Mouse (Mus musculus) brown adipose tissue, adult 24 weeks (tissue): Measurements from ENCODE around the gene Bace2. TPM values are rescaled to one million over a fixed set of nuclear protein-coding genes. Genes with fewer than 3 reads are reported as not detected.

Experiments used
- H3K27ac ChIP-seq: fragments of 200-500 bp; replicated peaks from 2 replicates; pipeline ENCODE4 v1.5.1; 2012; ENCODE audit warnings: low read depth, mild to moderate bottlenecking, low read length
- H3K4me1 ChIP-seq: fragments of 200-500 bp; 2 replicates; pipeline ENCODE4 v1.6.1; 2012; ENCODE audit warnings: low read length, mixed read lengths; ENCODE audit not compliant: control insufficient read depth, insufficient read depth, insufficient read length
- H3K4me3 ChIP-seq: fragments of 200-500 bp; 2 replicates; pipeline ENCODE4 v1.5.1; 2012; ENCODE audit warnings: low read depth, mild to moderate bottlenecking, low read length, moderate library complexity; ENCODE audit not compliant: insufficient read depth
- polyA plus RNA-seq: library from polyadenylated mRNA; stranded (reverse); fragments of >200 nt; gene quantifications from 2 replicates; pipeline ENCODE4 v1.2.4, GENCODE M21; 2012; ENCODE audit not compliant: missing spikeins, insufficient read depth, insufficient read length

Gene Bace2
- polyA plus RNA-seq, 1 experiment = 1.9 TPM

- H3K4me1 ChIP-seq = peaks cover 2% of the 10 kb centered on the region; the same call in 1 of the 2 replicates
- no peak overlapping the region for H3K4me3 ChIP-seq
- no peak overlapping the region for H3K27ac ChIP-seq
These were observed 73.5 kb downstream of the Bace2 start for GRCm38 (mm10) chr16:97430091-97430490.

- Histone ChIP-seq H3K27ac (no peak overlapping the region), H3K4me3 (no peak overlapping the region), H3K4me1 (peaks cover 2% of the 10 kb centered on the region; the same call in 1 of the 2 replicates)
These were observed 74.8 kb downstream of the Bace2 start for GRCm38 (mm10) chr16:97431328-97431727.

GRCm38 (mm10) chr16:97434206-97434605, 77.7 kb downstream of the Bace2 start:
- Histone ChIP-seq H3K4me1 (peaks cover 2% of the 10 kb centered on the region; the same call in 1 of the 2 replicates), H3K27ac (no peak overlapping the region), H3K4me3 (no peak overlapping the region)

GRCm38 (mm10) chr16:97437448-97438056, 81.0 kb downstream of the Bace2 start:
- Histone ChIP-seq H3K4me3 (no peak overlapping the region), H3K4me1 (no peaks in the 10 kb centered on the region), H3K27ac (no peak overlapping the region)

- no peak overlapping the region for H3K4me3 ChIP-seq
- H3K27ac ChIP-seq = no peak overlapping the region
- H3K4me1 ChIP-seq = no peaks in the 10 kb centered on the region
These were observed 81.6 kb downstream of the Bace2 start for GRCm38 (mm10) chr16:97438191-97438590.

GRCm38 (mm10) chr16:97441967-97442366, 85.4 kb downstream of the Bace2 start:
- H3K4me1 ChIP-seq = no peaks in the 10 kb centered on the region
- H3K4me3 ChIP-seq = no peak overlapping the region
- no peak overlapping the region for H3K27ac ChIP-seq

GRCm38 (mm10) chr16:97443670-97444263, 87.2 kb downstream of the Bace2 start:
- no peak overlapping the region for H3K27ac ChIP-seq
- no peak overlapping the region for H3K4me3 ChIP-seq
- no peaks in the 10 kb centered on the region for H3K4me1 ChIP-seq

- H3K4me1 ChIP-seq = no peaks in the 10 kb centered on the region
- no peak overlapping the region for H3K4me3 ChIP-seq
- no peak overlapping the region for H3K27ac ChIP-seq
These were observed 90.8 kb downstream of the Bace2 start for GRCm38 (mm10) chr16:97447386-97447785.

GRCm38 (mm10) chr16:97459831-97460230, 103.3 kb downstream of the Bace2 start:
- Histone ChIP-seq H3K4me3 (no peak overlapping the region), H3K27ac (no peak overlapping the region), H3K4me1 (no peaks in the 10 kb centered on the region)

- no peaks in the 10 kb centered on the region for H3K4me1 ChIP-seq
These were observed 104.7 kb downstream of the Bace2 start for GRCm38 (mm10) chr16:97461271-97461670.

GRCm38 (mm10) chr16:97462481-97463181, 106.1 kb downstream of the Bace2 start, which contains the start of gene Mx1:
Gene Mx1, minus strand, starts transcription at chr16:97462907.
- H3K4me3 ChIP-seq = 0 out of 2 replicates have a peak within 1 kb of the TSS, but pooled peaks have one; percentile 3
- no peak within 1 kb of the TSS; the same call in 1 of the 2 replicates for H3K27ac ChIP-seq
- H3K4me1 ChIP-seq = no peaks in the 10 kb centered on the region

More at GRCm38 (mm10) chr16:97461271-97461670, 104.7 kb downstream of the Bace2 start:
- no peak overlapping the region for H3K27ac ChIP-seq
- no peak overlapping the region for H3K4me3 ChIP-seq

- Histone ChIP-seq H3K4me1 (no peaks in the 10 kb centered on the region), H3K4me3 (no peak overlapping the region), H3K27ac (no peak overlapping the region)
These were observed 109.8 kb downstream of the Bace2 start for GRCm38 (mm10) chr16:97466182-97466957.

- Histone ChIP-seq H3K4me1 (no peaks in the 10 kb centered on the region), H3K27ac (no peak overlapping the region), H3K4me3 (no peak overlapping the region)
These were observed 110.9 kb downstream of the Bace2 start for GRCm38 (mm10) chr16:97467472-97467871.

- no peak overlapping the region for H3K27ac ChIP-seq
- H3K4me3 ChIP-seq = no peak overlapping the region
- no peaks in the 10 kb centered on the region for H3K4me1 ChIP-seq
These were observed 111.7 kb downstream of the Bace2 start for GRCm38 (mm10) chr16:97467993-97468791.
